Mouse (Mus musculus): ENCODE data around the gene Klhdc2. TPM values are rescaled to one million over a fixed set of nuclear protein-coding genes. Genes with fewer than 3 reads are reported as not detected.

The Klhdc2 gene
- 161 and 174 TPM in 2 replicates for polyA plus RNA-seq (2014; fragmentation: Nextera tagmentation; extraction: Ambion mirVana)

DNA sequence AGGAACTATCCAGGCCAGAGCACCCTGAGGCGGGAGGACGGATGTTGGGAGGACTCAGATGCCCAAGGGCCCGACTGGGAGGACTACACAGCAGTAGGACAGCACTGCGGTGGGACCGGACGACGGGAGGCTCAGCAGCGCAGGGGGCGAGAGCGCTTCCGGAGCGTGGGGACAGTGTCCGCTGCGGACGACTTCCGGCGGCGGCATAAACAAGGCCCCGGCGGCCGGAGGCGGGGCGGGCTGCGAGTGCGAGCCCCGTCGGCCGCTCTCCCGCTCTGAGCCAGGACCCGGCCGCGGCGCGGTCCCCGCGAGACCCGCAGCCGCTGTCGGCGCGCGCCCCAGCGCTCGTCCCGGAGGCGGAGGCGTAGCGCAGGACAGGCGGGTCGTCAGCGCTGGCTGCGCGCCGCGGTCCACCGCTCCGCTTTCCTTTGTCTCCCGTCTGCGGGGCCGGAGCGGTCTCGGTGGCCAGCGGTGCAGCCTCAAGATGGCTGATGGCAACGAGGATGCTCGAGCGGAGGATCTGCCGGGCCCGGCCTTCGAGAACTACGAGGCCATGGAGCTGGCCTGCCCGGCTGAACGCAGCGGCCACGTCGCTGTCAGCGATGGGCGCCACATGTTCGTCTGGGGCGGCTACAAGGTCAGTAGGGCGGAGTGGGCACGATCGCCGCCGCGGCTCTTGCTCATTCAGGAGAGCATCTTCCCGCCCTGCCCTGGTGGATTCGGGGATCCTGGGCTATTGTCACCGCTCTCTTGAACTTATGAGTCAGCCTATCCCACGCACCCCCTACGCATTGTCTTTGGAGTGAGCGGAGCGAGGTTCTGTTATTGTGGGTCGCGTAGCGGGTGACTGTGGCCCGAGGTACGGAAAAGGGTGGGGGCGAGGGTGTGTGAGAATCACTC, at the start of gene Klhdc2:
TSS of gene Klhdc2 (plus strand) at position 171 of the 900 bp plus-strand sequence.
- Histone ChIP-seq H3K4me1 (ENCODE audit: control insufficient read depth, insufficient read depth, low read length) (peaks cover 18% of the 10 kb centered on the region; the same call in 1 of the 2 replicates), H3K27ac (ENCODE audit: low read depth, low read length) (peak within 1 kb of the TSS; percentile 97), H3K9me3 (ENCODE audit: control insufficient read depth, low read length) (no peaks in the 10 kb centered on the region), H3K36me3 (ENCODE audit: control insufficient read depth, insufficient read depth, low read length) (peaks cover 16% of the 10 kb centered on the region), H3K4me2 (replicated peaks; ENCODE audit: low read depth, low read length) (peak within 1 kb of the TSS; percentile 62), H3K4me3 (ENCODE audit: low read length) (peak within 1 kb of the TSS; percentile 97), H3K27me3 (ENCODE audit: control insufficient read depth, insufficient read depth, low read length) (no peaks in the 10 kb centered on the region), H3K9ac (ENCODE audit: low read depth, low read length) (peak within 1 kb of the TSS; percentile 98)
- ATAC-seq (ENCODE audit: low FRiP score, low TSS enrichment) = peak; percentile 96
- under 1% methylated on average over 82 of the region's 98 CpGs for WGBS

DNA sequence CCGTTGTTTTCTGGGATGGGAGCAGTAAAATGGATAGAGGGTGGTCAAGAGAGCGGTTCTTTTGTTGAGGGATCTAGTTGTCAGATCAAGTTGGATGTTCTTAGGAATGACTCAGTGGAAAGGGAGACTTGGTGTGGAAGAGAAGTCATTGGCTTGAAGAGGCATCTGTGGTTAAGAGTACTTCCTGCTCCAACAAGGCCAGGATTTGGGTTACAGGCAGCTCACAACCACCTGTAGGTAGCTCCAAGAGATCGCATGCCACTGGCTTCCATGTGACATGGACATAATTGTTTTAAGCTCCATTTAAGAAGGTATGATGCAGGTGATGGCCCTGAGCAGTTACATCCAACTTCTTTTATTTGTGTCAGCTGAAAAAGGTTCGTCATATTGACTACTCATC, 46.7 kb upstream of the Klhdc2 start:
- no peak for ATAC-seq (ENCODE audit: low FRiP score, low TSS enrichment)
- no peak overlapping the region for H3K4me2 ChIP-seq (replicated peaks; ENCODE audit: low read depth, low read length)
- no peak overlapping the region for H3K9ac ChIP-seq (ENCODE audit: low read depth, low read length)
- H3K9me3 ChIP-seq (ENCODE audit: control insufficient read depth, low read length) = no peaks in the 10 kb centered on the region
- no peaks in the 10 kb centered on the region for H3K4me1 ChIP-seq (ENCODE audit: control insufficient read depth, insufficient read depth, low read length)
- no peaks in the 10 kb centered on the region for H3K27me3 ChIP-seq (ENCODE audit: control insufficient read depth, insufficient read depth, low read length)
- H3K36me3 ChIP-seq (ENCODE audit: control insufficient read depth, insufficient read depth, low read length) = no peaks in the 10 kb centered on the region
- WGBS = 72% methylated on average over 4 of the region's 4 CpGs
- no peak overlapping the region for H3K27ac ChIP-seq (ENCODE audit: low read depth, low read length)
- no peak overlapping the region for H3K4me3 ChIP-seq (ENCODE audit: low read length)

DNA sequence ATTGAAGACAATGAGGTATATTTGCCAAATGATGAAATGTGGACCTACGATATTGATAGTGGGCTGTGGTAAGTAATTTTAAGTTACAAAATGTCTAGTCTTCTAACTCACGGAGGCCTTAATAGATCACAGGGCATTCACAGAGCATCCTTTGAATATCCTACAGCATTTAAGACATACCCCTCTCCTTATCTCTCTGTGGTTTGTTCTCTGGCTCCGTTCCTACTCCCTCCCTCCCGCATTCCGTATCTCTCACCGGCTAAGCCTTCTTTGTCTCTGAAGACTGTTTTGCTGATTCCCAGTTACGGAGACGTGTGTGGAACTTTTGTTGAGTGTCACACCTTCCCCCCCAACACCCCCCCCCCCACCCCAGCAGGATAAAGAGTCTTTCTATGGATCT, 45.7 kb upstream of the Klhdc2 start:
- H3K9me3 ChIP-seq (ENCODE audit: control insufficient read depth, low read length) = no peaks in the 10 kb centered on the region
- no peak for ATAC-seq (ENCODE audit: low FRiP score, low TSS enrichment)
- 93% methylated on average over 8 of the region's 8 CpGs for WGBS

DNA sequence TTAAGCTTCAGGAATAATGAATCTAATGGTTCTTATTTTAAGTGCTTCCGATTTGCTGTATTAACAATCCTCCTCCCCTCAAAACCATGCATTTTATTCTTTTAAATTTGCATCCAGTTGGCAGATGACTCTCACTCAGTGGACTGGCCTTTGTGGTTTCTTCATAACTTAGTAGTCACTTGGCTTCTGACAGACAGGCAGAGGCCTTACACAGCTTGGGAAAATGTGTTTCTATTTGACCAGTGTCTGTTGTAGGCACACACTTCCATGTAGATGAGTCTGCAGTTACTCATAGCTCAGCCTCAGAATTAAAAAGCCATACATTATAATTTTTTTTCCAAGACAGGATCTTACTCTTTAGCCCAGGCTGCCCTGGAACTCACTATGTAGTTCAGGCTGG, 42.7 kb upstream of the Klhdc2 start:
- H3K27me3 ChIP-seq (ENCODE audit: control insufficient read depth, insufficient read depth, low read length) = no peaks in the 10 kb centered on the region
- no peak overlapping the region for H3K4me2 ChIP-seq (replicated peaks; ENCODE audit: low read depth, low read length)
- no peaks in the 10 kb centered on the region for H3K9me3 ChIP-seq (ENCODE audit: control insufficient read depth, low read length)
- no peak overlapping the region for H3K9ac ChIP-seq (ENCODE audit: low read depth, low read length)
- no peaks in the 10 kb centered on the region for H3K4me1 ChIP-seq (ENCODE audit: control insufficient read depth, insufficient read depth, low read length)
- no peak for ATAC-seq (ENCODE audit: low FRiP score, low TSS enrichment)
- no peak overlapping the region for H3K27ac ChIP-seq (ENCODE audit: low read depth, low read length)
- 94% methylated on average over 1 of the region's 1 CpGs for WGBS
- H3K36me3 ChIP-seq (ENCODE audit: control insufficient read depth, insufficient read depth, low read length) = no peaks in the 10 kb centered on the region
- H3K4me3 ChIP-seq (ENCODE audit: low read length) = no peak overlapping the region

More for the DNA sequence above, 45.7 kb upstream of the Klhdc2 start:
- Histone ChIP-seq H3K9ac (ENCODE audit: low read depth, low read length) (no peak overlapping the region), H3K36me3 (ENCODE audit: control insufficient read depth, insufficient read depth, low read length) (no peaks in the 10 kb centered on the region), H3K27me3 (ENCODE audit: control insufficient read depth, insufficient read depth, low read length) (no peaks in the 10 kb centered on the region), H3K4me2 (replicated peaks; ENCODE audit: low read depth, low read length) (no peak overlapping the region), H3K4me3 (ENCODE audit: low read length) (no peak overlapping the region), H3K27ac (ENCODE audit: low read depth, low read length) (no peak overlapping the region), H3K4me1 (ENCODE audit: control insufficient read depth, insufficient read depth, low read length) (no peaks in the 10 kb centered on the region)

DNA sequence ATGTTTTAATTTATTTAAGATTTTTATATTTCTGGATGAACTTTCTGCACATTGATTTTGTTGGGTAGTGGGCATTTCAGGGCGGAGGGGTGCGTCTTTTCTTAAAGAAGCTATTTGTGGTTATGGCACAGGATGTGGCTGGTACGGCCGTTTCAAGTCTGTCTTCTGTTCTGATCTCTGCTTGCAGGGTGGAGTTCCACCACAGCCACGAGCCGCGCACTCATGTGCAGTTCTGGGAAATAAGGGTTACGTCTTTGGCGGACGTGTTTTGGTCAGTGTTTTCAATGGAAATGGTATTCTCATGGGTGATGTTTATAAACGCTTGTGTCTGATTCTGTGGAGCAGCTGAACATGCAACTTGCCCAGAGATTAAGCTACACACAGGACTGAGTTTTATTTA, 38.6 kb upstream of the Klhdc2 start:
- 88% methylated on average over 11 of the region's 11 CpGs for WGBS
- H3K27ac ChIP-seq (ENCODE audit: low read depth, low read length) = no peak overlapping the region
- H3K36me3 ChIP-seq (ENCODE audit: control insufficient read depth, insufficient read depth, low read length) = no peaks in the 10 kb centered on the region
- H3K4me1 ChIP-seq (ENCODE audit: control insufficient read depth, insufficient read depth, low read length) = no peaks in the 10 kb centered on the region
- no peak for ATAC-seq (ENCODE audit: low FRiP score, low TSS enrichment)
- no peak overlapping the region for H3K4me2 ChIP-seq (replicated peaks; ENCODE audit: low read depth, low read length)
- H3K9ac ChIP-seq (ENCODE audit: low read depth, low read length) = no peak overlapping the region
- no peak overlapping the region for H3K4me3 ChIP-seq (ENCODE audit: low read length)
- no peaks in the 10 kb centered on the region for H3K9me3 ChIP-seq (ENCODE audit: control insufficient read depth, low read length)
- no peaks in the 10 kb centered on the region for H3K27me3 ChIP-seq (ENCODE audit: control insufficient read depth, insufficient read depth, low read length)

DNA sequence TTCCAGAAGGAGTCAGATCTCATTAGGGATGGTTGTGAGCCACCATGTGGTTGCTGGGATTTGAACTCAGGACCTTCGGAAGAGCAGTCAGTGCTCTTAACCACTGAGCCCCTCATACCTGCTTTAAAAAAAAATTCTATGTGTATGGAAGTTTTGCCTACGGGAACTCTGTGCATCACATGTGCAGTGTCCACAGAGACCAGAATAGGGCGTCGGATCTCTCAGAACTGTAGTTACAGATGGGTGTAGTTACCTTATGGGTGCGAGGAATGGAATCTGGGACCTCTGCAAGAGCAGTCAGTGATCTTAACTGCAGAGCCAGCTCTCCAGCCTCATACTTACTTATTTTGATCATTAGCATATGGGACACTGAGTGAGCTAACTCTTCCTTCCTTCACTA, 34.2 kb upstream of the Klhdc2 start:
- no peaks in the 10 kb centered on the region for H3K36me3 ChIP-seq (ENCODE audit: control insufficient read depth, insufficient read depth, low read length)
- H3K9me3 ChIP-seq (ENCODE audit: control insufficient read depth, low read length) = no peaks in the 10 kb centered on the region
- no peaks in the 10 kb centered on the region for H3K27me3 ChIP-seq (ENCODE audit: control insufficient read depth, insufficient read depth, low read length)
- ATAC-seq (ENCODE audit: low FRiP score, low TSS enrichment) = no peak
- no peaks in the 10 kb centered on the region for H3K4me1 ChIP-seq (ENCODE audit: control insufficient read depth, insufficient read depth, low read length)
- no peak overlapping the region for H3K27ac ChIP-seq (ENCODE audit: low read depth, low read length)
- WGBS = 93% methylated on average over 5 of the region's 5 CpGs
- H3K4me3 ChIP-seq (ENCODE audit: low read length) = no peak overlapping the region
- no peak overlapping the region for H3K4me2 ChIP-seq (replicated peaks; ENCODE audit: low read depth, low read length)
- no peak overlapping the region for H3K9ac ChIP-seq (ENCODE audit: low read depth, low read length)

DNA sequence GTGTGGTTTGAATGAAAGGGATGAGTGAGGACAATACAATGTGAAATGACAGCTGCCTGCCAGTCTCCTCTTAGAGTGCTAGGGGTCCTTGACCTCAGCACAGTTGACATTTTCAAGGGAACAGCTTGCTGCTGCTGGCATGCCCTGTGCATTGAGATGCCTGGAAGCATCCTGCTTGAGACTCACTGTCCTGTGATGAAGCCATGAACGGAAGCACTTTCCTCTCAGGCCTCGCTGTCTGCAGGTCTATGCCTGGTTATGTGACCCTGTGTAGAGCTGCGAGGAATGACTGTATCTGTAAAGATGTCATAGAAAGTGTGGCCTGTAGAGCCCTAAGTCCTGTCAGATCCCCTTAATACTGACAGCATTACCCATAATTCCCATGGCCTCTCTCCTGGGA, 31.4 kb upstream of the Klhdc2 start:
- H3K36me3 ChIP-seq (ENCODE audit: control insufficient read depth, insufficient read depth, low read length) = no peaks in the 10 kb centered on the region
- H3K4me1 ChIP-seq (ENCODE audit: control insufficient read depth, insufficient read depth, low read length) = no peaks in the 10 kb centered on the region
- H3K27me3 ChIP-seq (ENCODE audit: control insufficient read depth, insufficient read depth, low read length) = no peaks in the 10 kb centered on the region
- no peak overlapping the region for H3K27ac ChIP-seq (ENCODE audit: low read depth, low read length)
- ATAC-seq (ENCODE audit: low FRiP score, low TSS enrichment) = no peak
- no peak overlapping the region for H3K9ac ChIP-seq (ENCODE audit: low read depth, low read length)
- H3K4me2 ChIP-seq (replicated peaks; ENCODE audit: low read depth, low read length) = no peak overlapping the region
- no peak overlapping the region for H3K4me3 ChIP-seq (ENCODE audit: low read length)
- WGBS = 90% methylated on average over 3 of the region's 3 CpGs
- no peaks in the 10 kb centered on the region for H3K9me3 ChIP-seq (ENCODE audit: control insufficient read depth, low read length)

DNA sequence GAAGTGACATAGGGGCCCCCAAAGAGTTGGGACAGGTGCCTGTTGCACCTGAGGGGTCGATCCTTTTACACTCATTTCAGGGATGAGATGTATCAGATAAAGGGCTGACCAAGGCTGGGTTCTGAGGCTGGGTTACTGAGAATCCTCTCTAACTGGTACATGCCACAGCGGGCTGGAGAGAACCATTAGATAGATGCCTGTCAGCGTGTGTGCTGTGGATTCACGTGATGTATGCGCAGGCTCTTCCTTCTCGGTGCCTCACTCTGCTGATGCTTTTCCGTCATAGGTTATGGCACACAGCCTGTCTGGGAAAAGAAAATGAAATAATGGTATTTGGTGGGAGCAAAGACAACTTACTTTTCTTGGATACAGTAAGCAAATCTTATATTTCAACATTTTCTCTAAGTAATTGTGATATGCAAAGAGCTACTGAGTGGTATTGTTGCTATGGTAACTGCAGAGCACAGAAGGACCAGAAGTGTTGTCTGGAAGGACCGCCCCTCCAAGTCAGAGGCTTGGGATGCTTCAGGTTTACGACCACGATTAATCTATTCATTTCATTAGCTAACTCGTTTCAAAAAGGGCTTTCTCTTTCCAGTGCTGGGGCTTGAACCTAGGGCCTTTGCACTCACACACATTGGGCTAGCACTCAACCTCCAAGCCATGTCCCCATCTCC, 28.4 kb upstream of the Klhdc2 start:
- no peak overlapping the region for H3K27ac ChIP-seq (ENCODE audit: low read depth, low read length)
- no peaks in the 10 kb centered on the region for H3K4me1 ChIP-seq (ENCODE audit: control insufficient read depth, insufficient read depth, low read length)
- ATAC-seq (ENCODE audit: low FRiP score, low TSS enrichment) = no peak
- 78% methylated on average over 11 of the region's 11 CpGs for WGBS
- H3K4me3 ChIP-seq (ENCODE audit: low read length) = no peak overlapping the region
- no peaks in the 10 kb centered on the region for H3K27me3 ChIP-seq (ENCODE audit: control insufficient read depth, insufficient read depth, low read length)
- no peak overlapping the region for H3K9ac ChIP-seq (ENCODE audit: low read depth, low read length)
- no peaks in the 10 kb centered on the region for H3K36me3 ChIP-seq (ENCODE audit: control insufficient read depth, insufficient read depth, low read length)
- H3K4me2 ChIP-seq (replicated peaks; ENCODE audit: low read depth, low read length) = no peak overlapping the region
- no peaks in the 10 kb centered on the region for H3K9me3 ChIP-seq (ENCODE audit: control insufficient read depth, low read length)

DNA sequence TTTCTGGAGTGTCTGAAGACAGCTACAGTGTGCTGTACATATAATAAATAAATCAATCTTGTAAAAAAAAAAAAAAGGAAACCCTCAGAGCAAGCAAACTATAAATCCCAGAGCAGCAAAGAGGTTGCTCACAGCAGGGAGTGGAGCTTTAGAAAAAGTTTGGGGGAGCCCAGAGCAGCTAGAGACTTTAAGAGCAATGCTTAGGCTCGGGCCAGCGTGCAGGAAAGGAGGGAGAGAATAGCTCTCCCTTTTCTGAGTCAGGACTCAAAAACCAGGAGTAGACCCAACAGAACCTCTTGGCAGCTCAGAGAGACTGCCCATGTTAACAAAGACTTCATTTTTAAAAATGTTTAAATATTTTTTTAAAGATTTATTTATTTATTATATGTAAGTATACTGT, 27.5 kb upstream of the Klhdc2 start:
- no peak overlapping the region for H3K9ac ChIP-seq (ENCODE audit: low read depth, low read length)
- H3K4me1 ChIP-seq (ENCODE audit: control insufficient read depth, insufficient read depth, low read length) = no peaks in the 10 kb centered on the region
- no peak overlapping the region for H3K4me3 ChIP-seq (ENCODE audit: low read length)
- 63% methylated on average over 2 of the region's 2 CpGs for WGBS
- H3K9me3 ChIP-seq (ENCODE audit: control insufficient read depth, low read length) = no peaks in the 10 kb centered on the region
- no peaks in the 10 kb centered on the region for H3K36me3 ChIP-seq (ENCODE audit: control insufficient read depth, insufficient read depth, low read length)
- no peaks in the 10 kb centered on the region for H3K27me3 ChIP-seq (ENCODE audit: control insufficient read depth, insufficient read depth, low read length)
- ATAC-seq (ENCODE audit: low FRiP score, low TSS enrichment) = no peak
- no peak overlapping the region for H3K27ac ChIP-seq (ENCODE audit: low read depth, low read length)
- H3K4me2 ChIP-seq (replicated peaks; ENCODE audit: low read depth, low read length) = no peak overlapping the region

Data from kidney, embryonic 14.5 days (tissue).